Mouse (Mus musculus) C3H10T1/2 (cell line): ENCODE data around the gene Myo5c. TPM values are rescaled to one million over a fixed set of nuclear protein-coding genes. Genes with fewer than 3 reads are reported as not detected.

Experiments
- polyA plus RNA-seq, 2 experiments: library from polyadenylated mRNA; unstranded; fragments of >200 nt; fragmentation: generic; extraction: Trizol; gene quantifications; one replicate each; pipeline ENCODE4 v1.2.1; 2012; ENCODE audit warnings: missing spikeins in 2 of 2

The Myo5c gene
- under 1 TPM in 1 of 2 experiments, not detected in 1; 0.17 TPM for polyA plus RNA-seq

DNA sequence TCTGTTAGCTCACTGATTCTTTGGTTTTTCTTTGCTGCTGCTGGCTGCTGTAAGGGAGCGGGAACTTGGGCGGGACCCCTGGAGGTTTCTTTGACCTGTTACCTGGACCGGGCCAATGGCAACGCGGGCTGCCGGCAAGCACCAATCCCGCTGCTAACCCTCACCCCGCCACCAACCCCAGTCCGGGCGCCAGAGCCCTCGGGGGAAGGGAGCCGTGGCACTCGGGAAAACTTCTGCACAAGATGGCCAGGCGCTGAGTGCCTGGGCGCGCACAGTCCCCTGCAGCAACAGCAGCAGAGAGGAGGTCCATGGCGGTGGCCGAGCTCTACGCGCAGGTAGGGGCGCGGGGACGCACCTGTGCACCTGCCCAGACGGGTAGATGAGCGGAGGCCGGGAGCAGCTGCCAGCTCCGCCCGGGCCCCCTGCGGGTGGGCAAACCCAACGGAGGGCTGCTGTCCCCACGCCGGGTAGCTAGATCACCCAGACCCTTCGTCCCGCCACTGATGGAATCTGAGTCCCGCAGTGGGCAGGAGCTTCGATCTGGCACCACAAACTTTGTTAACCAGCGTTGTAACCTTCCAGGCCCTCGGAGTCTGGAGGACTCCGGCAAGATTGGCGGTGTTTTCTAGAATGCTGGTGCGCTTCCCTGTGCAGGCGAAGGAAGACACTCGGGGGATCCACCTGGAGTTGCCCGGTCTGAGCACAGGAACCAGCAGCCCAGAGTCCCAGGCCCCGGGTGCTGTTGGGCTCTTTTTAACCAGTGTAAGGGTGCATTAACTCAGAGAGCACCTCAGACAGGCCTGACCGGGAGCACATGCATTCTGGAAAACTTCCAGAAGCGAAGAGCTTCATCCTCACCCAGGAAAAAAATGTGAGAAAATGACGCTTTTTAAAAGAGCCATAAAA, at the start of gene Myo5c:
Gene Myo5c (plus strand): TSS at position 180 of the 906 bp plus-strand sequence.

DNA sequence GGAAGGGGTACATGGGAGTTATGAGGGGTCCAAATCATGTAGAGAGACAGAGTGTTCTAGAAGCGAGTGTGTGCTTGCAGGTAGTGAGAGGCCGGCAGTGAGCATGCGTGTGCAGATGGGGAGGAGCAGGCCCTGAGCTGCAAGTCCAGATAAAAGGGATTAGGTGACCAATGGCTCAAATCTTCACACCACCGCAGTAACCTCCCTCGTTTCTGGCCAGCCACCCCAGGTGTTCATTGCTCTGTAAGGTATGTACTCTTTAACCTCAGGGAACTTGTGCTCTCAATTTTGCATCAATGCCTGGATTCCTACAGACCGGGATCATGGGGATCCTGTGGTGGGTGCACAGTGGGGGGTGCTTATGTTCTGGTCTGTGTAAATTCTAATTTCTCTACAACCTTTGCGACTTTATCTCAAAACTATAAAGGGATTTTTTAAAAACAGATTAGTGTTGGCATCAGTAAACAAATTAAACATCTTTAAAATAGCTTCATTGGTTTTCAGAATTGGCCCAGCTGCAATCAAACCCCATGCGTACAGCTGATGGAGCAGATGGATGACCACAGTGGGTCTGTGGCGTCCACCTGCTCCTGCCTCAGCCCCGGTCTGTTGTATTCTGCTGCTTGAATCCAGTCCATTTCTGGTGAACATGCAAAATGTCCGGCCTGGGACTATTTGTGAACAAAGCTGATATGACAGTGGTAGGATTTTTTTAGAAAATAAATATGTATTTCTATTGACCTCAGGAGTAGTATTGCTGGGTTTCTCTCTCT, 74.5 kb downstream of the Myo5c start, which contains the start of gene Gnb5:
Gene Gnb5 (plus strand): TSS at position 163 of the 773 bp plus-strand sequence.

DNA sequence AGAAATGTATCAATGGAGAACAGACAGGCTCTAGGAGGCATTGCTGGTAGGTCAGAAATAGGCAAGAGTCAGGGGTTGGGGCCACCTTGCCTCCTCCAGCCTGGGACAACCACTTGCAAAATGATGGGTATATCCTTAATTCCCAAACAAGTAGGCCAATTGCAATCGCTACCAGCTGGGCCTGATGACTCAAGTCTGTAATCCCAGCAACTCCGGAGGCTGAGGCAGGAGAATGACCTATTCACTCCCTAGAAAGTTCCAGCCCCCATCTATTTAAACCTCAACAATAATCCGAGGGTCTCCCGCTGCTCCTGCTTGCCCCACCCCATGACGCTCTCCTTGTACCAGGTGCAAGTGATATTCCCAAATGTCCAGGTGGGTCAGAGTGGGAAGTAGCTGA, 115.6 kb downstream of the Myo5c start, which contains the start of gene Bcl2l10:
Gene Bcl2l10 (plus strand): TSS at position 301 of the 400 bp plus-strand sequence.

Other genes with a start within 250 kb of the Myo5c start
- gene Arpp19, start 194.4 kb upstream of the Myo5c start, polyA plus RNA-seq, result 100 to 1,000 TPM; 130 to 276 TPM
- gene Myo5a, start 161.0 kb upstream of the Myo5c start, polyA plus RNA-seq, result 10 to 100 TPM in 1 of 2 experiments, 1 to 10 TPM in 1; 1.1 to 11.1 TPM
- 10 to 100 TPM in 1 of 2 experiments, 1 to 10 TPM in 1; 2.3 to 15.1 TPM for gene Gnb5, start 74.3 kb downstream of the Myo5c start, polyA plus RNA-seq
- gene Bcl2l10, start 115.7 kb downstream of the Myo5c start, polyA plus RNA-seq, result under 1 TPM in 1 of 2 experiments, not detected in 1; 0.05 TPM
- 1 to 10 TPM; 2.4 to 9.3 TPM for gene Mapk6, start 178.0 kb downstream of the Myo5c start, polyA plus RNA-seq
- gene Leo1, start 209.5 kb downstream of the Myo5c start, polyA plus RNA-seq, result 10 to 100 TPM in 1 of 2 experiments, 1 to 10 TPM in 1; 2.5 to 13.8 TPM